Mouse (Mus musculus): ENCODE data around the gene Slco2a1. TPM values are rescaled to one million over a fixed set of nuclear protein-coding genes. Genes with fewer than 3 reads are reported as not detected.

Gene Slco2a1
- polyA plus RNA-seq, 1 experiment from 2014 or later = 0.68 TPM

DNA sequence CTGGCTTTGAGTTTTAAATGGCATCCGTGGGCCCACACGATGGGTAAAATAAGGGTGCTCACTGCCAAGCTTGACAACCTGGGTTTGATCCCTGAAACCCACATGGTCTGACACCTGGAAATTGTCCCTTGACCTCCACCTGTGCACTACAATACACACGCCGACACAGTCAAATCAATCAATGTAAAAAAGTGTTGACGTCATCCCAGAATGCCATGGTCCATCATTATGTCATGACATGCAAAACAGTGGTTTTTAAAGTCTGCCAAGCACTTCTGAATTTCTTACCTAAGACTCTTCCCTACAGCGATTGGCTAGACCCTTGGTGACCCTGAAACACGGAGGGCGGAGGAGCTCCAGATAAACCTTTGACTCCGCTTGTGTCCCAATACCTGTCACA lies 23.9 kb upstream of the Slco2a1 start:
- no peak overlapping the region for H3K4me2 ChIP-seq
- H3K4me3 ChIP-seq (replicated peaks) = no peak overlapping the region
- no peak for ATAC-seq (ENCODE audit: low FRiP score)
- WGBS = 92% methylated on average over 9 of the region's 9 CpGs
- H3K27ac ChIP-seq = no peak overlapping the region
- H3K27me3 ChIP-seq = no peaks in the 10 kb centered on the region
- no peaks in the 10 kb centered on the region for H3K36me3 ChIP-seq (replicated peaks)
- H3K4me1 ChIP-seq = peaks cover 11% of the 10 kb centered on the region
- no peak overlapping the region for H3K9ac ChIP-seq
- no peaks in the 10 kb centered on the region for H3K9me3 ChIP-seq

DNA sequence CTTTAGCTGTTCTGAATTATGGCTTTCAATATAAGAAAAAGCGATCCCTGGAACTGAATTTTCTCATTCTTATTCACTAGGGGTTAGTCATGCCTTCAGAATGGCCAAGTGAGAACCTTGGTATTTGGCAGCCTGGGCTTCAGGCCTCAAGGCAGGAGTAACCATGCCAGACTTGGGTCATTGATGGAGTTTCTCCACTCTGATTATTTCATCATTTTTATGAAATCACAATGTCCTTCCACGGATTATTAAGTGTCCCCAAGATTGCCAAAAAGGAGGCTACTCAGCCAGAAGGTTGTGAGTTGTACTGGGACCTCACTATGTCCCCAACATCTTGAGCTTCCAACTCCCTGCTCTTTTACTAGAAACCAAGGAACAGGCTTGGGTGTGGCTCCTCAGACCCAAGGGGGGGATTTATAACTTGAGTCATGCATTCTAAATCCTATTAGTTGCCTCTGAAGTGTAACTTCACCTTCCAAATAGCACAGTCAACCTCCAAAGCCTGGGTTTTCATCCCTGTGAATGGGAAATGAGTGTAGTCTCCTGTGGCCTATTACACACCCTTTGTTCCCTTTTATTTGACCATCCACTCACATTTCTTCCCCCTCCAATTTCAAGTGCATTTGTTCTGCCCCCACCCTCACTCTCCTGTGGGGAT lies 16.0 kb upstream of the Slco2a1 start:
- H3K27me3 ChIP-seq = no peaks in the 10 kb centered on the region
- no peak overlapping the region for H3K4me2 ChIP-seq
- H3K4me1 ChIP-seq = peaks cover 5% of the 10 kb centered on the region
- H3K27ac ChIP-seq = no peak overlapping the region
- no peaks in the 10 kb centered on the region for H3K9me3 ChIP-seq
- no peak overlapping the region for H3K9ac ChIP-seq
- ATAC-seq (ENCODE audit: low FRiP score) = no peak
- WGBS = 79% methylated on average over 2 of the region's 2 CpGs
- no peak overlapping the region for H3K4me3 ChIP-seq (replicated peaks)
- no peaks in the 10 kb centered on the region for H3K36me3 ChIP-seq (replicated peaks)

DNA sequence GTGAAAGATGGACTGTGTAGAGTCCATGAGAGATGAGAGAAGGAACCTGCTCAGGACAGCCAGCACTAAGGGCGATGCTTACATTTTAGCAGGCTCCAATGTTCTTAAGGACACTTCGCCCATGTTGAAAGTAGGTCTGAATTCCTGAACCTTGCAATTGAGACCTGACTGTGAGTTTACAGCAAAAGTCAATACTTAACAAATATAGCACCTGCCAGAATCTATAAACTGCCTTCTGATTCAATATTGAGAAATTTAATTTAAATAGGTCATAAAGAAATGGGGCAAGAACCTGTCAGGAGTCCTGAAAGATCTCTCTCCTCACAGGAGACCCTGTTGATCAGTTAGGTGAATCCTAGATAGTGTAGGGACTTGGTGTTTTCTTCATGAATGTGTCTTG lies 12.6 kb upstream of the Slco2a1 start:
- no peak for ATAC-seq (ENCODE audit: low FRiP score)
- Histone ChIP-seq H3K36me3 (replicated peaks) (no peaks in the 10 kb centered on the region), H3K27ac (no peak overlapping the region), H3K9ac (no peak overlapping the region), H3K4me3 (replicated peaks) (no peak overlapping the region), H3K27me3 (no peaks in the 10 kb centered on the region), H3K9me3 (no peaks in the 10 kb centered on the region), H3K4me1 (peaks cover 5% of the 10 kb centered on the region), H3K4me2 (no peak overlapping the region)
- 90% methylated on average over 2 of the region's 2 CpGs for WGBS

DNA sequence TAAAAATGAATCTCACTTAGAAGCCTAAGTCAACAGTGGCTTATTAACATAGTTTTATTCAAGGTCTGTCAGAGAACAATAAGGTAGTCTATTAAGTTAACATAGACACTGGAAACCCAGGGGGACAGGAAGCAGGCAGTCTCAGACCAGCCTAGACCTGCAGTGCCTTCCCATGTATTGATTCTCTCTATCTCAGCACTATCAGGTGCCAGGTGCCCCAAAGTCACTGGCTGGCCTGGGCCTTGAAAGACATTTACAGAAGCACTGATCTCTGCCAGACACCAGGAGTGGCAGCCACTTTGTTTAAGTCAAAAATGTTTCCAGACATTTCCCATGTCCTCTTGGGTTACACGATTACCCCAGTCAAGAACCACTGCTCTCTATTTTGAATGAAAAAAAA lies 11.4 kb upstream of the Slco2a1 start:
- no peaks in the 10 kb centered on the region for H3K36me3 ChIP-seq (replicated peaks)
- H3K9me3 ChIP-seq = no peaks in the 10 kb centered on the region
- H3K4me1 ChIP-seq = peaks cover 5% of the 10 kb centered on the region
- no peak overlapping the region for H3K4me2 ChIP-seq
- no peak overlapping the region for H3K27ac ChIP-seq
- no peak overlapping the region for H3K4me3 ChIP-seq (replicated peaks)
- ATAC-seq (ENCODE audit: low FRiP score) = no peak
- no peak overlapping the region for H3K9ac ChIP-seq
- WGBS = 81% methylated on average over 1 of the region's 1 CpGs
- no peaks in the 10 kb centered on the region for H3K27me3 ChIP-seq

DNA sequence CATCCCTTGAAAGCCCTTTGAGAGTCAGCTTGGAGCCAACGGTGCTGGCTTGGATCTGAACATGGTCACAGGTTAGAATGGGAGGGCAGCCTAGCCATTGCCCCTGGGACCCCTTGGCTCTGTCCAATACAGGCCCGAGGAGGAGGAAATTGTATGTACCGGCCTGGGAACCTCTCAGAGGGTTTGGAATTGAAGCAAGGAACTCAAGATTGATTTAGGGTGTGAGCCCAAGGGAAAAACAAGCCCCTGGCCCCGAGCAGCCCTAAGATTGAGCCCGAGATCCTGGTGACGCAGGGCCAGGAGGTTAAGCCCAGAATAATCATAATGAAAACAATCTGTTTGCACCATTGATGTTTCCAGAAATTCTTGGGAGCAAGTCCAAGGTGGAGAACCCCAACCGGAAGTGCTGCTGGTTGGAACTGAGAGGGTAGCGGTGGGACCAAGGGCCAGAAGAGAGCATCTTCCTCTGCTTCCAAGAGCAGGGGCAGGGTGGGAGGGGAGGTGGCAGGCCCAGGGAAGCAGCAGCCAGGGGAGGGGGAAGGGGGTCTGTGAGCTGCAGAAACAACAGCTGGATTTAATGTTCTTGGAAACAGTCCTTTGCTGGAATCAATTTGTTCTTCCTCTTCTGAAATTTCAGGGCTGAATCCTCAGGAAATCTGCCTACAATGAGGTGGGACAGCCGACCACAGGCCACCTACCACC lies 10.6 kb upstream of the Slco2a1 start:
- no peak overlapping the region for H3K4me3 ChIP-seq (replicated peaks)
- H3K27ac ChIP-seq = no peak overlapping the region
- H3K4me2 ChIP-seq = no peak overlapping the region
- no peak overlapping the region for H3K9ac ChIP-seq
- 77% methylated on average over 9 of the region's 9 CpGs for WGBS
- no peaks in the 10 kb centered on the region for H3K36me3 ChIP-seq (replicated peaks)
- no peaks in the 10 kb centered on the region for H3K9me3 ChIP-seq
- no peak for ATAC-seq (ENCODE audit: low FRiP score)
- no peaks in the 10 kb centered on the region for H3K27me3 ChIP-seq
- peaks cover 5% of the 10 kb centered on the region for H3K4me1 ChIP-seq

DNA sequence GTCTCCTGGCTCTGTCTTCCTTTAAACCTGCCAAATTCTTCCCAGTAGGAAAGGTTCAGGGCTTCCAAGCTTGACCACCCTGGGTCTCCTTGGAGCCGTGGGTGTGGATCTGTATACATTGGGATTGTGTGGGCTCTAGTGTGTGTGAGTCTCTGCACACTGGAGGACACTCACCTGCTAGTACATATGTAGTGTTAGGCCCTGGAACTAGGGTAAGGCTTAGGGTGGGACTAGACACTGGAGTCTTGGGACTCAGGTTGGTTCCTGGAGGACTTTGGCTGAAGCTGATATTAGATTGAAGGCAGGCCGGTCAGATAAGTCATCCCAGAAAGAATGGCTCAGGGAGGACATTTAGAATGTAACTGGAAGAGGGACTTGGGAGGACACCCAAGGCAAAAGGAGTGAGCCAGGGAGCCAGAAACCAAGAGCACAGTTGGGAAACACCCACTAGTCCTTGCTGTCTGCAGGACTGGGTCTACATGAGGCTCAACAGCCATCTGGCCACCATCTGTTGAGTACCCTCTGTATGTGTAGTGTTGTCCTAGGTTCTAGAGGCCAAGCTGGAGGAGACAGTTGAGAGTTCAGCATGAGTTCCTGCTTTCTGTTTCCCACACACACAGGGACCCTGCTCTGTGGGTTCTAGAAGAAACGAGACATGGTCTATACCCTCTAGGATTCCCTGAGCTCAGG lies 9.4 kb upstream of the Slco2a1 start:
- ATAC-seq (ENCODE audit: low FRiP score) = no peak
- H3K4me1 ChIP-seq = peaks cover 5% of the 10 kb centered on the region
- no peak overlapping the region for H3K9ac ChIP-seq
- H3K27me3 ChIP-seq = no peaks in the 10 kb centered on the region
- no peak overlapping the region for H3K4me2 ChIP-seq
- 88% methylated on average over 3 of the region's 3 CpGs for WGBS
- no peak overlapping the region for H3K27ac ChIP-seq
- H3K36me3 ChIP-seq (replicated peaks) = no peaks in the 10 kb centered on the region
- H3K4me3 ChIP-seq (replicated peaks) = no peak overlapping the region
- H3K9me3 ChIP-seq = no peaks in the 10 kb centered on the region

DNA sequence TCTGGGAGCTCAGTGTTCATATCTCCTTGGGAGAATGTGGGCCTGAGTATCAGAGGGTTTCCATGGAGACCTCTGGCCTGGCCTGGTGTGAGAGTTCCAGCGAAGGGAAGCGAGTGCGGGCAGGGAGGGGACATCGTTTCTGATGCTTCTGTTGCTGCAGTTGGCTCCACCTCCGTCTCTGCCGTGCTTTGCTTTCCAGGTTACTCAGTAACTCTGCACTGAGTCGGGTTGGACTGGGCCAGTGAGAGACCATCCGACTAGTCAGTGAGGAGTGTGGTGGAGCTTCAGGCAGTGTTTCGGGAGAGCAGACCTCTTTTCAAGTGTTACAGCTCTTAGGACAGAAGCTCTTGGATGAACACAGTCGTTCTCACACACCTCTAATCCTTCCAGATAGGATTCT lies 8.6 kb upstream of the Slco2a1 start:
- Histone ChIP-seq H3K9ac (no peak overlapping the region), H3K4me3 (replicated peaks) (no peak overlapping the region), H3K4me2 (no peak overlapping the region), H3K36me3 (replicated peaks) (no peaks in the 10 kb centered on the region), H3K27ac (no peak overlapping the region), H3K27me3 (no peaks in the 10 kb centered on the region), H3K4me1 (peaks cover 5% of the 10 kb centered on the region), H3K9me3 (no peaks in the 10 kb centered on the region)
- 62% methylated on average over 10 of the region's 10 CpGs for WGBS
- no peak for ATAC-seq (ENCODE audit: low FRiP score)

DNA sequence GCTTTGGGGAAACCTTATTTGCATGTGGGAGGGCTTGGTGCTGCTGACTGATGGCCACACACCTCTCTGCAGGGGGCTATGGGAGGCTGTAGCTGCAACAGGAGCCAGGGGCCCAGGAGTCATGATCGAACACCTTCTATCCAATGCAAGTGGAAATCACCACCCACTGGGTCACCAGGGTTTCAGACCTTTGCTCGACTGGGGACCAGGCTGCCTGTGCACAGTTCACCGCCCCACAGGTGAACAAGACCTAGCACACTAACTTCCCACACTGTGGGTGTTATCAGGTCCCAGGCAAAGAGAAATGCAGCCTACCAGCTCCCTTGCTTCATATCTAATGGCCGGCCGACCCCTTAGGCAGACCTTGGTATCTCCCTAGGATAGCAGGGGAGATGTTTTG lies 8.1 kb upstream of the Slco2a1 start:
- no peak overlapping the region for H3K9ac ChIP-seq

DNA sequence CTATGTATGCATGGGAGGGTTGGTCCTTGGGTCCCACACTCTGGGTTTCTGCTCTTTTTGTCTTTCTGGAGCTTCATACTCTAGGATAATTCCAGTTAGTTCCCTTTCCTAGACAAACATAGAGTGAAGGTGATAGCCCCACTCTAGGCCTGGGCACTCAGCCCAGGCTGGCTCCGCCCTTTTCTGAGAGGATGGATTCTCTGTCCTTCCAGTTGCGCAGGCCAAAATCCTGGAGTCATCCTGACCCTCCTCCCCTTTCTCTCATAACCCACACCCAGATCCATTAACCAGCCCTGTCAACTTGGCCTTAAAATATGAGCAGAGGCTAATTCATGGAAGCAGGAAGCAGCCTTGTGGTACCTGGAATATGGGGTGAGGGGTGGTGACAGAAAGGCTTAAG lies 6.7 kb upstream of the Slco2a1 start:
- Histone ChIP-seq H3K9me3 (no peaks in the 10 kb centered on the region), H3K27ac (no peak overlapping the region), H3K4me2 (no peak overlapping the region), H3K27me3 (no peaks in the 10 kb centered on the region), H3K9ac (no peak overlapping the region), H3K36me3 (replicated peaks) (no peaks in the 10 kb centered on the region), H3K4me1 (no peaks in the 10 kb centered on the region), H3K4me3 (replicated peaks) (no peak overlapping the region)
- ATAC-seq (ENCODE audit: low FRiP score) = no peak
- WGBS = 95% methylated on average over 2 of the region's 2 CpGs

More for the DNA sequence above, 8.1 kb upstream of the Slco2a1 start:
- no peak for ATAC-seq (ENCODE audit: low FRiP score)
- no peaks in the 10 kb centered on the region for H3K9me3 ChIP-seq
- no peaks in the 10 kb centered on the region for H3K36me3 ChIP-seq (replicated peaks)
- H3K4me2 ChIP-seq = no peak overlapping the region
- H3K27me3 ChIP-seq = no peaks in the 10 kb centered on the region
- no peak overlapping the region for H3K27ac ChIP-seq
- peaks cover 5% of the 10 kb centered on the region for H3K4me1 ChIP-seq
- 83% methylated on average over 5 of the region's 5 CpGs for WGBS
- no peak overlapping the region for H3K4me3 ChIP-seq (replicated peaks)

DNA sequence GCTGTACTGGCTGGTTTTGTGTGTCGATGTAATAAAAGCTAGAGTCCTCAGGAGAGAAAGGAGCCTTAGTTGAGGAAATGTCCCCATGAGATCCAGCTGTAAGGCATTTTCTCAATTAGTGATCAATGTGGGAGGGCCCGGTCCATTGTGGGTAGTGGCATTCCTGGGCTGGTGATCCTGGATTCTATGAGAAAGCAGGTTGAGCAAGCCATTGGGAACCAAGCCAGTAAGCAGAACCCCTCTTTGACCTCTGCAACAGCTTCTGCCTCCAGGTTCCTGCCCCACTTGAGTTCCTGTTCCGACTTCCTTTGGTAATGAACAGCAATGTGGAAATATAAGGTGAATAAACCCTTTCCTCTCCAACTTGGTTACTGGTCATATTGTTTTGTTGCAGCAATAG lies 6.1 kb upstream of the Slco2a1 start:
- Histone ChIP-seq H3K9me3 (no peaks in the 10 kb centered on the region), H3K4me2 (no peak overlapping the region), H3K27ac (no peak overlapping the region), H3K4me3 (replicated peaks) (no peak overlapping the region), H3K9ac (no peak overlapping the region), H3K4me1 (no peaks in the 10 kb centered on the region), H3K27me3 (no peaks in the 10 kb centered on the region), H3K36me3 (replicated peaks) (no peaks in the 10 kb centered on the region)
- WGBS = 82% methylated on average over 3 of the region's 3 CpGs
- ATAC-seq (ENCODE audit: low FRiP score) = no peak

DNA sequence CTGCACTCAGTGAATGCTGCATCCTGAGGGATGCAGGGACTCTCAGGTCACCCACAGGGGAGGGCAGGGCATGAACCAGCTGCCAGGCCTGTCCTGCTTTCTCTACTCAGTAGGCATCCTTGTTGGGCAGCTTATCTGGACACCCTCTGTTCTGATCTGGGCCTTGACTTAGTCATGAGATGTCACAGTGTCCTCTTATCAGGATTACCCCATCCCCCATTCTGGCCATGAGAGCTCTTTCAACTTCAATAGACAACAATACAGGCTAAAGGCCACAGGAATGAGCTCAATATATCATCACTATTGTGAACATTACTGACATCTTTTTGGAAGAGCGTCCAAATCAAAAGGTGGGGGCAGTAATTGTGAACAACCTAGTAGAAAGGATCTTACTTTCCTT lies 3.4 kb upstream of the Slco2a1 start:
- WGBS = 72% methylated on average over 1 of the region's 1 CpGs
- ATAC-seq (ENCODE audit: low FRiP score) = no peak

DNA sequence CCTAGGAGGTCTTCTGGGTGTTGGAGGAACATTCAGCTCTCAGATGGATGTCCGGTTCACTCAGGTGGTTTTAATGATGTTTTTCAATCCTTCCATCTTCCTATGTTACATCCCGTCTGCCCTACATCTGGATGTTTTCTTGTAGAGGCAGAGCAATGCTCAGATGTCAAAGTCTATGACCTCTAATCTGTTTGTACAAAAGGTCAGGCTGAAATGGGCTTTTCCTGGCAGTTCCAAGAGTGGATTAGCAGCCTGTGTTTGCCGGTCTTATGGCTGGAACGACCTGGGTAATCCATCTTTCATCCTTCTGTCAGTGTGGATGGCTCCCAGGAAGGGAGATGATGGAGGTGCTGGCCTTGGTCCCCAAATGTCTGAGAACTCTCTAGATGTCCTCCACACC lies 2.6 kb upstream of the Slco2a1 start:
- Histone ChIP-seq H3K4me1 (peaks cover 10% of the 10 kb centered on the region; the same call in 1 of the 2 replicates), H3K4me3 (replicated peaks) (no peak overlapping the region), H3K36me3 (replicated peaks) (no peaks in the 10 kb centered on the region), H3K4me2 (no peak overlapping the region), H3K27me3 (no peaks in the 10 kb centered on the region), H3K9ac (no peak overlapping the region), H3K27ac (no peak overlapping the region), H3K9me3 (no peaks in the 10 kb centered on the region)
- ATAC-seq (ENCODE audit: low FRiP score) = no peak
- 60% methylated on average over 4 of the region's 4 CpGs for WGBS

More for the DNA sequence above, 3.4 kb upstream of the Slco2a1 start:
- no peak overlapping the region for H3K4me3 ChIP-seq (replicated peaks)
- H3K36me3 ChIP-seq (replicated peaks) = no peaks in the 10 kb centered on the region
- H3K27ac ChIP-seq = no peak overlapping the region
- H3K27me3 ChIP-seq = no peaks in the 10 kb centered on the region
- no peaks in the 10 kb centered on the region for H3K9me3 ChIP-seq
- no peak overlapping the region for H3K9ac ChIP-seq
- no peak overlapping the region for H3K4me2 ChIP-seq
- peaks cover 2% of the 10 kb centered on the region; the same call in 1 of the 2 replicates for H3K4me1 ChIP-seq

All from forebrain, embryonic 12.5 days (tissue).